Mouse (Mus musculus): ENCODE data around the gene Zfp93.

GRCm38 (mm10) chr7:24325197-24325596 lies 55.0 kb downstream of the Zfp93 start:
- no peak for TF ChIP-seq CTCF (IDR thresholded peaks at IDR 0.05; ENCODE audit: low read depth, low read length)
- TF ChIP-seq POLR2A (IDR thresholded peaks at IDR 0.05; ENCODE audit: extremely low read depth, insufficient read depth, low read length): no peak
